Mouse (Mus musculus) testis, adult 2 months (tissue): ENCODE measurements around the gene Cacna1d.

Experiments used
- CTCF ChIP-seq: fragments of 200-500 bp; IDR thresholded peaks from 2 replicates; pipeline ENCODE4 v1.5.1; 2012; ENCODE audit warnings: low read depth, mild to moderate bottlenecking, inconsistent platforms, low read length, moderate library complexity; ENCODE audit not compliant: control insufficient read depth, insufficient read depth, insufficient replicate concordance
- POLR2A ChIP-seq: fragments of 200-500 bp; IDR thresholded peaks from 2 replicates; pipeline ENCODE4 v1.6.1; 2012; ENCODE audit warnings: low read depth, mild to moderate bottlenecking, inconsistent platforms, low read length, moderate library complexity; ENCODE audit not compliant: control insufficient read depth

- TF ChIP-seq CTCF (no peak), POLR2A (no peak)
Measured at GRCm38 (mm10) chr14:30292135-30292463, 199.2 kb downstream of the Cacna1d start.
